Mouse (Mus musculus): ENCODE data around the gene Dyrk1b. TPM values are rescaled to one million over a fixed set of nuclear protein-coding genes. Genes with fewer than 3 reads are reported as not detected.
"Not testable (repeated sequence)": the region's sequence is repeated elsewhere in the genome, so short reads cannot be mapped to it uniquely, and the experiment has no call there.

The Dyrk1b gene
- 100 to 1,000 TPM; 129 to 156 TPM for total RNA-seq (2021)
- long read RNA-seq, experiment 1, transcript Dyrk1b-202 (11 exons, 2,523 nt), result major isoform, 60 of 123 reads
- long read RNA-seq, experiment 1, transcript Dyrk1b-201 (11 exons, 2,534 nt), result minor isoform, 7 of 123 reads
- long read RNA-seq, experiment 1, partial matches to known transcripts, result 22 of 123 reads
- long read RNA-seq, experiment 1, other reads (novel, unspliced or antisense), result 30 of 123 reads
- long read RNA-seq, experiment 2, transcript Dyrk1b-202 (11 exons, 2,523 nt), result major isoform, 81 of 177 reads
- long read RNA-seq, experiment 2, partial matches to known transcripts, result 36 of 177 reads
- long read RNA-seq, experiment 2, other reads (novel, unspliced or antisense), result 55 of 177 reads

GRCm38 (mm10) chr7:28179228-28179627 is at the start of gene Dyrk1b:
Gene Dyrk1b, plus strand, starts transcription at chr7:28179469.
- intact Hi-C loops (cut with DNase I; ENCODE audit: low total_unique reads), result no loop called here
- DNase-seq, result peak; percentile 98

GRCm38 (mm10) chr7:28137613-28138012 is 41.7 kb upstream of the Dyrk1b start:
- intact Hi-C loops (cut with DNase I; ENCODE audit: low total_unique reads), result no loop called here
- peak; percentile 24 for DNase-seq

- DNase-seq, result peak; percentile 68
- intact Hi-C loops (cut with DNase I; ENCODE audit: low total_unique reads), result loop anchor here (2.0 to 10.0 kb wide), 3 partner anchors 65 to 154 kb away; partner anchors contain the start of genes Dll3 and Psmc4
These were observed 31.0 kb upstream of the Dyrk1b start for GRCm38 (mm10) chr7:28148263-28148662.

- intact Hi-C loops (cut with DNase I; ENCODE audit: low total_unique reads), result loop anchor here (2.0 to 10.0 kb wide), 3 partner anchors 63 to 152 kb away; partner anchors contain the start of genes Dll3 and Psmc4
- no peak for DNase-seq
These were observed 29.4 kb upstream of the Dyrk1b start for GRCm38 (mm10) chr7:28149841-28150240.

- intact Hi-C loops (cut with DNase I; ENCODE audit: low total_unique reads), result no loop called here
- DNase-seq, result peak; percentile 44
These were observed 27.6 kb upstream of the Dyrk1b start for GRCm38 (mm10) chr7:28151584-28152221.

GRCm38 (mm10) chr7:28153595-28153994 is 25.7 kb upstream of the Dyrk1b start:
- DNase-seq; intact Hi-C loops (cut with DNase I; ENCODE audit: low total_unique reads): not testable (repeated sequence)

- DNase-seq, result no peak
- intact Hi-C loops (cut with DNase I; ENCODE audit: low total_unique reads), result no loop called here
These were observed 20.0 kb upstream of the Dyrk1b start for GRCm38 (mm10) chr7:28159292-28159691.

- no peak for DNase-seq
- intact Hi-C loops (cut with DNase I; ENCODE audit: low total_unique reads), result no loop called here
These were observed 19.4 kb upstream of the Dyrk1b start for GRCm38 (mm10) chr7:28159893-28160292.

GRCm38 (mm10) chr7:28161163-28161749 is 18.0 kb upstream of the Dyrk1b start:
- DNase-seq, result no peak
- intact Hi-C loops (cut with DNase I; ENCODE audit: low total_unique reads), result no loop called here

- intact Hi-C loops (cut with DNase I; ENCODE audit: low total_unique reads), result no loop called here
These were observed 13.9 kb upstream of the Dyrk1b start for GRCm38 (mm10) chr7:28165406-28165805.

GRCm38 (mm10) chr7:28168320-28169115 is 10.8 kb upstream of the Dyrk1b start:
- intact Hi-C loops (cut with DNase I; ENCODE audit: low total_unique reads), result no loop called here
- peak; percentile 80 for DNase-seq

More at GRCm38 (mm10) chr7:28165406-28165805, 13.9 kb upstream of the Dyrk1b start:
- DNase-seq, result no peak

- intact Hi-C loops (cut with DNase I; ENCODE audit: low total_unique reads), result no loop called here
- DNase-seq, result peak; percentile 90
These were observed 9.5 kb upstream of the Dyrk1b start, which contains the start of gene Fbl for GRCm38 (mm10) chr7:28169489-28170422. Gene Fbl, plus strand, starts transcription at chr7:28169710.

GRCm38 (mm10) chr7:28175358-28175757 is 3.9 kb upstream of the Dyrk1b start:
- DNase-seq, result no peak
- intact Hi-C loops (cut with DNase I; ENCODE audit: low total_unique reads), result no loop called here

GRCm38 (mm10) chr7:28179741-28180377 is 590 bp downstream of the Dyrk1b start:
- peak; percentile 96 for DNase-seq
- intact Hi-C loops (cut with DNase I; ENCODE audit: low total_unique reads), result no loop called here

GRCm38 (mm10) chr7:28180890-28181289 is 1.6 kb downstream of the Dyrk1b start:
- intact Hi-C loops (cut with DNase I; ENCODE audit: low total_unique reads), result no loop called here

GRCm38 (mm10) chr7:28181376-28181775 is 2.1 kb downstream of the Dyrk1b start:
- intact Hi-C loops (cut with DNase I; ENCODE audit: low total_unique reads), result no loop called here

More at GRCm38 (mm10) chr7:28180890-28181289, 1.6 kb downstream of the Dyrk1b start:
- DNase-seq, result no peak

GRCm38 (mm10) chr7:28182320-28182719 is 3.1 kb downstream of the Dyrk1b start:
- intact Hi-C loops (cut with DNase I; ENCODE audit: low total_unique reads), result no loop called here
- DNase-seq, result peak; percentile 66

More at GRCm38 (mm10) chr7:28181376-28181775, 2.1 kb downstream of the Dyrk1b start:
- no peak for DNase-seq

- intact Hi-C loops (cut with DNase I; ENCODE audit: low total_unique reads), result no loop called here
- no peak for DNase-seq
These were observed 6.6 kb downstream of the Dyrk1b start for GRCm38 (mm10) chr7:28185884-28186283.
